In the genomic region with DNA sequence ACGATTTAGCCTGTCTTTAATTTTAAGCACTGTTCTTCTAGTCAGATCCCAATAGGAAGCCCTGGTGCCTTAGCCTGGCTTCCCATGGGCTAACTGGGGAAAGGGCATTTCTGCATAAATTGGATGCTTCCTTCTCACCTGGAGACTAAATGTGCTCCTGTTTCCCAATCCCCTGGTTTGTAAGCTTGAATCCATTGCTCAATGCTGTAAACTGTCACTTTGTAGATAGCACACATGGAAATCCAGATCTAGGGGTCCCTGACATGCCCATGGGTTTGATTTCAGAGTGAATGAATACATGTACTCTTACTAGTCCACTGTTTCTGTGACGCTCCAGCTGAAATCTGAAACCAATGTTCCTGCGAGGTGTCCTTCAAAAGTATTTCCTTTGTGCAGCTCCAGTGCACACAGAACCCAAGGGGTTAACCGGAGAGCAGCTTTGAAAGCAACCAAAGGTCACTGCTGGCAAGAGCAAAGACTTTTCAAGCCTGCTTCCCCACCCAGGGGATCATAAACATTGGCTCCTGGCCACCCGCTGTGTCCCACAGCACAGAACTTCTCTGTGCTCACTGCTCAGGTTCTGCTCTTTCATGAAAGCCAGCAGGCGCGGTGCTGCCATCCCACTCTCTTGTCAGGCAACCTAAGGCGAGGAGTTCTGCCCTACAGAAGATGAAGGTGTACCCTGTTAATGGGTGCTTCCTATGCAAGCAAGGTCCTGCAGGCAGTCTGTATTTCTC, we compare ENCODE assay signal across 7 mouse cellular contexts.
DNase-seq lines count a peak whose midpoint lies in the region; ATAC-seq lines count a peak whose summit lies in the region.
"Not testable (repeated sequence)": the region's sequence is repeated elsewhere in the genome, so short reads cannot be mapped to it uniquely, and the experiment has no call there.

No protein-coding gene starts in this region.

- WGBS in intestine, embryonic 16.5 days, result 37% methylated on average over 8 of the region's 8 CpGs
- WGBS in liver, embryonic 12.5 days (ENCODE audit: insufficient replicate concordance), result 56% methylated on average over 8 of the region's 8 CpGs

- H3K9ac ChIP-seq in ES-E14 (ENCODE audit: insufficient read depth, low read depth, low read length, poor library complexity, severe bottlenecking); intestine, embryonic 16.5 days (ENCODE audit: low read depth, low read length); liver, embryonic 12.5 days: not testable (repeated sequence)

- not testable (repeated sequence) for H3K9me3 ChIP-seq in ES-E14 (ENCODE audit: control insufficient read depth, insufficient read depth, low read depth, low read length); intestine, embryonic 16.5 days (ENCODE audit: control insufficient read depth, low read length); liver, embryonic 12.5 days (replicated peaks)

- ATAC-seq in intestine, embryonic 16.5 days, result peak; percentile 92
- ATAC-seq in liver, embryonic 12.5 days, result 0 out of 2 replicates have a peak, but pooled peaks have one; percentile 30

- H3K27me3 ChIP-seq in intestine, embryonic 16.5 days (replicated peaks; ENCODE audit: control insufficient read depth, insufficient read depth, low read length); liver, embryonic 12.5 days (replicated peaks): not testable (repeated sequence)

- not testable (repeated sequence) for H3K4me1 ChIP-seq in ES-E14 (ENCODE audit: control insufficient read depth in 2 of 2, insufficient read depth in 2 of 2, low read length in 2 of 2, poor library complexity in 1 of 2); intestine, embryonic 16.5 days (ENCODE audit: control insufficient read depth, insufficient read depth, low read length); liver, embryonic 12.5 days

- not testable (repeated sequence) for H3K36me3 ChIP-seq in ES-E14 (ENCODE audit: control insufficient read depth, insufficient read depth, low read length, poor library complexity, severe bottlenecking); intestine, embryonic 16.5 days (ENCODE audit: control insufficient read depth, insufficient read depth, low read length); liver, embryonic 12.5 days

- in situ Hi-C loops in ES-E14 (cut with MboI; ENCODE audit: low sequenced_read_pairs in 2 of 2, unreplicated experiment in 2 of 2), result not testable (repeated sequence)

- H3K4me2 ChIP-seq in intestine, embryonic 16.5 days (ENCODE audit: low read depth, low read length); liver, embryonic 12.5 days: not testable (repeated sequence)

- DNase-seq in ES-E14 (ENCODE audit: low read depth, low spot score), result peak; percentile 12
- DNase-seq in adrenal gland, postnatal 14 days, result peak; percentile 14
- DNase-seq in kidney, adult 9 months, result peak; percentile 45
- peak; percentile 15 to 47 for DNase-seq in kidney, postnatal 25 days
- peak; percentile 12 for DNase-seq in mesoderm, embryonic 11.5 days (ENCODE audit: low read depth, low spot score)

- H3K27ac ChIP-seq in ES-E14 (ENCODE audit: insufficient read depth, low read depth, low read length, poor library complexity, severe bottlenecking); intestine, embryonic 16.5 days (ENCODE audit: low read length): not testable (repeated sequence)
- H3K27ac ChIP-seq in liver, embryonic 12.5 days, result peak overlapping the region; percentile 10; the same call in 1 of the 2 replicates

- not testable (repeated sequence) for H3K4me3 ChIP-seq in ES-E14 (ENCODE audit: insufficient read depth in 1 of 2, low read depth in 1 of 2, low read length in 2 of 2, poor library complexity in 1 of 2, severe bottlenecking in 1 of 2); intestine, embryonic 16.5 days (ENCODE audit: low read length); liver, embryonic 12.5 days
